Mouse (Mus musculus) CD4-positive helper T cell, adult 2 months (primary cell): ENCODE data around the gene Tbc1d5.
A peak's percentile ranks its signal among the peaks of the same experiment; 100 is the strongest.

Experiments used
- DNase-seq: peaks from one replicate; pipeline ENCODE4 v3.0.0-alpha.2; 2012; ENCODE audit warnings: low read depth, missing footprints, low spot score

Gene Tbc1d5

DNA sequence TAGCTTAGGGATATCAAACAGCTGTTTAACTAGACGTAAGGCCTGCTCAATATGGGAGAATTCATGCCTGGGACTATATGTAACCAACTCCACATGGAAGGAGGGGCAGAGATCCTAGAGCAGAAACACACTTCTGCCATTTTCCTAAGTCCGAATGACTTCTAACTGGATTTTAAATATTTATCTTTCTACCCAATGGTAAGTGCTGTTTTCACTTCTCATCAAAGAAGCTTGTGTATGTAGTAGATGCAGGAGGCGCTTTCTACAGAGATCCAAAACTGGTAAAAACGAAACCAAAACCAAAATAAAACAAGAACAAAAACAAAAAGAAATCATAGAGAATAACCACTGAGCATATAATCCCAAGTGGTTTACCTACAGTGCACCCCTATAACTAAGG is 299.2 kb downstream of the Tbc1d5 start:
- peak; percentile 55 for DNase-seq

- DNase-seq = no peak
Measured at GRCm38 (mm10) chr17:50876451-50876850, 302.7 kb downstream of the Tbc1d5 start.

DNA sequence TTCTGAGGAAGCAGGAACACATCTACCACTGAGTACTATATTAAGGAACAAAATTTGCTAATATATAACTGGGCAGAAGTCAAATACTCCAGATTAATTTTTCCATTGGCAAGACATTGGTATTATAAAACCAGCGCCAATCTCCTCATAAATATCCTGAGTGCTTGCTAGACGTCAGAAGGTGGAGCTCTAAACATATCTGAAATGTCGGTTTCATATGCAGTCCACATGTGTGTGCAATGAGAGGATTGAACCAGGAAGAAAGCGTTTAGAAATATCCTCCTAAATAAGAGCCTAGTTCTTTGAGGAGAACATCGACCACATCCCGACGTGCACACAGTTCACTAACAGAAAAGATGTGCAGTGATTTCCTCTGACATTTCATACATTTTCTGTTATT is 305.1 kb downstream of the Tbc1d5 start:
- DNase-seq = no peak

GRCm38 (mm10) chr17:50872600-50872999 is 306.6 kb downstream of the Tbc1d5 start:
- DNase-seq = no peak

DNA sequence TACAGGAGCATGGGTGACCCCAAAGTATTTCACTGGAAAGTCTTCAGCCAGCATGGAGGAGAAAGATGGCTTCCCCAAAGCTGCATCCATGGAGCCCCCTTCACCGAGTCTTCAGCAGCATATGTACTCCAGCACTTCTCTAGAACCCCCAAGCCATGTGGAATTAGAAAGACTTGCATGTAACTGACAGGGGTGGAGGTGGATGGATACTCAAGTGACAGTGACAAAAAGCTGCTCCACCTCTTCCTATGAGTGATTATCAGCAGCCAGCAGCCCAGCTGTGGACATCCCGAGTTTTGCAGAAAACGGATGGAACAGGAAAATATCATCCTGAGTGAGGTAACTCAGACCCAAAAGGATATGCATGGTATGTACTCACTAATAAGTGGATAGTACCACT is 311.9 kb downstream of the Tbc1d5 start:
- DNase-seq = no peak

DNA sequence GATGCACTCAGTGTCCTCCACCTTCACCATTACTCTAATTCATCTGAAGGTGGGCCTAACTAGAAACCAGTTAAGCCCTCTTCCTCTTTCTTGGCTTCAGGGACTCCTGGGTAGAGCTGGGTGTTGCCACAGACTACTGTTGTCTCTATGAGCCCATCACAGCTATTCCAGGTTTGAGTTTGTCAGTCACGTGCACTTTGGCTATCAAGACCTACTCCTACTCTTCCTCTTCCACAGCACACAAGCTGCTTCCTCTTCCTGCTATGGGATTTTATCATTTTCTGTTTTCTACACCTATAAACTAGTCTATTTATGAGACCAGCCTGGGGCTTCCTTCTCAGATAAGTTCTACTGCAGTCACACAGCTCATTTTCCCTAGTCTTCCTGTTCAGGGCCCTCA is 314.4 kb downstream of the Tbc1d5 start:
- no peak for DNase-seq

DNA sequence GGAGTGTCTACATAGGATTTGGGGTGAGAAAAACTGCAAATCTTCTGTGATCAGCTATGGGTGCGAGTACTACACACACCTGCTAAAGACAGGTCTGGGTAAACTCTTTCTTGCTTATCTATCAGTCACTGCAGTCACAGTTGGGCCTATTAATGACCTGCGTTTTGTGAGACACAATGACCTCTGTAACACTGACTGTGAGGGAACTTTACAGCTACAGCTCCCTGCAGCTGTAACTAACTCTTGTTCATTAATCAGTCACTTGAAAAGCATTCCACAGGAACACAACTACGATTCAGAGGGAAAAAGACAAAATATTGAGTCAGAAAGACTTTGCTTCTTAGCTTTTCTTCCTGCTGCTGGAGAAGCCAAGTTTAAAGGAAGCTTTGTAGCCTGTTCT is 325.9 kb downstream of the Tbc1d5 start:
- DNase-seq = no peak

DNA sequence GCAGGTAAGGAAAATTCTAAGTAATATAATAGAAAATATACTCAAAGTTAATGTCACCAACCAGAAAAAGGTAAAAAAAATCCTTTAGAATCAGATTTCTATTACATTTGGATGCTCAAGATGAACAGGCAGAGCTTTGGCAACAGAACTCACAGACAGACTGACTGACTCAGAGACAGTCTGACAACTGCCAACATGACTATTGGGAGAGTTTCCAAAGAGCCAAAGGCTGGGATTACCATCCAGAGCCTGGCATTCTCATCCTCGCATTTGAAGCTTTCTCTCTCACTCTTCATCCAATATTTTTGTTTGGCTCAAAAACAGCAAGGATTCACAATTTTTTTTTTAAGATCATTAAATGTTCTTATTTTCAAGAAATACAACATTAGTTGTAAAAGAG is 327.8 kb downstream of the Tbc1d5 start:
- DNase-seq = no peak

GRCm38 (mm10) chr17:50814089-50814488 is 365.1 kb downstream of the Tbc1d5 start:
- DNase-seq = peak; percentile 20

- DNase-seq = no peak
Measured at GRCm38 (mm10) chr17:50813580-50813979, 365.6 kb downstream of the Tbc1d5 start.

GRCm38 (mm10) chr17:50805631-50806030 is 373.5 kb downstream of the Tbc1d5 start:
- DNase-seq = no peak

- DNase-seq = no peak
Measured at GRCm38 (mm10) chr17:50803234-50803633, 375.9 kb downstream of the Tbc1d5 start.

GRCm38 (mm10) chr17:50802380-50802779 is 376.8 kb downstream of the Tbc1d5 start:
- no peak for DNase-seq

DNA sequence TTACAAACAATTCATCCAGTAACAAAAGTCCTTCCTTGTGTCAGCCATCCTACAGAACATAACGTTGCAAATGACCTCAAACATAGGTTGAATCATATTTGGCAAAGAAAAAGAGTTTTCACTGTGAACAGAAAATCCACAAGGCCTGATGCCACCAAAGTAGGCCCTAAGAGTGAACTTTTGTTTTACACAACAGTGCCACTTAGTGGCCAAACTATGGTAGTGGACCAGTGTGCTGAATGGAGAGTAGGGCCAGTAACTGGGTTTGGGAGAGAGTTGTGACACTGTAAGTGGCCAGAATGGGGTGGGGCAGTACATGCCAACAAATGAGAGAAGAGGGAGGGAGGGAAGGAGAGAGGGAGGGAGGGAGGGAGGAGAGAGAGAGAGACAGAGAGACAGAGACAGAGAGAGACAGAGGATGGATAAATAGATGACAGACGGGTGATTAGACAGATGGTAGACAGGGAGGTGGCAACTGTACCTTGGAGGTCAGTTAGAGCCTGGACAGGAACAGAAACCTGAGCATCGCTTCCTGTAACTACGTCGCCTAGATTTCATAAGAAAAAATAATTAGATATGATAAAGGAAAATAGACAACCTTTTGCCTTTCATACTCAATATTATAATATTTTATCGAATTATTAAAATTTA is 383.6 kb downstream of the Tbc1d5 start:
- DNase-seq = peak; percentile 69

GRCm38 (mm10) chr17:50791671-50792070 is 387.5 kb downstream of the Tbc1d5 start:
- no peak for DNase-seq

- no peak for DNase-seq
Measured at GRCm38 (mm10) chr17:50788835-50789234, 390.3 kb downstream of the Tbc1d5 start.

GRCm38 (mm10) chr17:50775247-50775646 is 403.9 kb downstream of the Tbc1d5 start:
- no peak for DNase-seq

GRCm38 (mm10) chr17:50764387-50764786 is 414.8 kb downstream of the Tbc1d5 start:
- no peak for DNase-seq

DNA sequence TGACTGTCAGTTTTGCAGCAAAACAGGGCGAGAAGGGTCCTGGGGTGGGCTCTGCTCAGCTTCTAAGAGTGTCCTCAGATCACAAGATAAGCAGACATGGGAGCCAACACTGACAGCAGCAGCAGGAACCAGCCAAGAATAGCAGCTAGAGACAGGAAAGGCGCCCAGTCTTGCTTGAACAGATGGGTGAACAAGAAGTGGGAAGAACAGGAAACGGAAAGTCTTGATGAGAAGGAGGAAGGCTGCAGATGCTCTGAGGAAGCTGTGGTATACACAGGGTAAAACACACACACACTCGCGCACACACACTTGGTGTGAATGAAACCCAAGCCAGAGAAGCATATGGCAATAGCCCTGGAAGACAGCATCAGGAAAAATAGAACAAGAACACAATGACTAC is 415.7 kb downstream of the Tbc1d5 start:
- no peak for DNase-seq

DNA sequence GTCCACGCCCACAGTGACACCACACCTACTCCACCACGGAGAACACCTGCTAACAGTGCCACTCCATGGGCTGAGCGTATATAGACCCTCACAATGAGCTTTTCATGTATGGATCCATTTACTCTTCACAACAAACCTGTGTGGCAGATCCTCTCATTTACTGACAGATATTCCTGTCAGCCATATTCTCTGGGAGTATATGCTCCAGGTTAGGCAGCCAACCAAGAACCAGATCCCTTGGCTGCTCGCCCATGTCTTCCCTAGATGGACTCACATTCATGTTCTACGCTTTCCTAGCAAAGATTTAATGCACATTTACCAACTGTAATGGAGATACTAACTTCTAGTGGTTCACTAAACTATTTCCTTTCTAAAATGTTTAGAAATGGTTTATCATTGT is 416.9 kb downstream of the Tbc1d5 start:
- no peak for DNase-seq

GRCm38 (mm10) chr17:50761082-50761481 is 418.1 kb downstream of the Tbc1d5 start:
- no peak for DNase-seq

DNA sequence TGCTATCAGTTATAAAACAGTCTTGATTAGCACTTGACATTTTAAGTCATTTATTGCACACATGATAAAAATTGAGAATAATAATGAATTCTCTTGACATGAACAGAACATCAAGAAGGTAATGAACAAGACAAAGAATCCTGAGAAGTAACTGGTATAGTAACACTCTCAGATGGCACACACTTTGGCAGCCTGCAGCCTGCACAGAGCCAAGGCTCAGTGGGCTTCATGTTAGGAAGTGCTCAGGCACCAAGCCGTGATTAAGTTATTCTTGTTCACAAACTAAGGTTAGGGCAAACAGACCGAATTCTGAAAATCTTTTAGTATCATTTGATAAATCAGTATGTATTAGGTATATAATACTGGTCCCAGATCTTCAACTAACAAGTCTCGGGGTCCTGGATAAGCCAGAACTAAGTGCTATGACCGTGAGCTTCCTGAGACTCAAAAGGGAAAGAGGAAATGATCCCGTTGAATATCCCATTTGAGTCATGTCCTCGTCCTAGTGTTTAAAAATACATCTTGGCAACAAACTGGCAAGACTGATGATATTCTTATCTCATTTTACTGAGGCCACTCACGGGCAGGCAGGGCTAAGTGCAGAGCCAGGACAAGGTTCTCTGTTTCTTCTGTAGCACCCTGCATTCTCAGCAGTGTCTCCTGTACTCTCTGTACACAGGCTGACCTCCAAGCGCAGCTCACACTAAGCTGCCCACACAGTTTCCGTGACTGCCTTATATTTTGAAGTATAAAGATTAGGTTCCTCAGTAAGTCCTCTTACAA is 425.6 kb downstream of the Tbc1d5 start:
- DNase-seq = no peak

DNA sequence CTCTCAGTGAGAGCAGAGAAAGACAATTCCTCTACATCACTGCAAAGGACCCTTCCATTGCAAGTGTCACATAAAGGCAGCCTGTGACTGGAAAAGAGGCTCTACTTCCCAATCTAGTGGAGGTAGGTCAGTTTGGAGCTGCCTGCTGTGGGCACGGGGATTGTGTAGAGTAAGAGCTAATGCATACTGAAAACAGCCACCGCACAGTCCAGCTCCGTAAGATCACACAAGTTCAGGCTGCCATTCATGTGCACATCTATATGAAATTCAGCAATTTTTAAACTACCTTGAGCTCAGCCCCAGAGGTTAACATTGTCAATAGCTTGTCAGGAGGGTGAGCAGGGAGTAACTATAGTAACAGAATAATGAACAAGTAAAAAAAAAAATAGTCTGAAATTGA is 426.4 kb downstream of the Tbc1d5 start:
- DNase-seq = no peak
